Mouse (Mus musculus) adrenal gland, adult 8-10 months (tissue): ENCODE measurements around the gene Itga9. TPM values are rescaled to one million over a fixed set of nuclear protein-coding genes. Genes with fewer than 3 reads are reported as not detected.

ENCODE experiments used
- DNase-seq: peaks from one replicate; pipeline ENCODE4 v3.0.0; 2022
- total RNA-seq, 4 experiments: library from RNA; stranded (reverse); gene quantifications; 2 replicates each; pipeline ENCODE4 v1.2.4; 2022

Itga9 gene
- total RNA-seq, 4 experiments from 2014 or later = 64.9 to 75.4 (median 67.8) TPM

DNA sequence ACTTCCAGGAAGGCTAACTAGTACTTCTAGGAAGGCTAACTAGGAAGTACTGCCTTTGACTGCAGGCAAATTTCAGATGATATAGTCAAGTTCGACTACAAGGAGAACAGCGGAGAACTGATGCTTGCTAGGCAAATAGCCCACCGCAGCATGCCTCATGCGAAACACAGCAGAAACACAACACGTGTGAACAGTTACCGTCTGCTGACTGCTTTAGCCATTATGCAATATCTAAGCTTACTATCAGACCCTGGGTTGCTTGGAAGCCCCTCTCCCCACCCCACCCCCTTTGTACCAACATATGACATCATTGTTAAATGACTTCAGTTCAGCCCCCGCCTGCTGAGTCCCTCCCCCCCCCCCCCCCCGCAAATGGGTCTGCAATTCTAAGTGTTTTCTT is 123.7 kb downstream of the Itga9 start:
- DNase-seq = no peak

DNA sequence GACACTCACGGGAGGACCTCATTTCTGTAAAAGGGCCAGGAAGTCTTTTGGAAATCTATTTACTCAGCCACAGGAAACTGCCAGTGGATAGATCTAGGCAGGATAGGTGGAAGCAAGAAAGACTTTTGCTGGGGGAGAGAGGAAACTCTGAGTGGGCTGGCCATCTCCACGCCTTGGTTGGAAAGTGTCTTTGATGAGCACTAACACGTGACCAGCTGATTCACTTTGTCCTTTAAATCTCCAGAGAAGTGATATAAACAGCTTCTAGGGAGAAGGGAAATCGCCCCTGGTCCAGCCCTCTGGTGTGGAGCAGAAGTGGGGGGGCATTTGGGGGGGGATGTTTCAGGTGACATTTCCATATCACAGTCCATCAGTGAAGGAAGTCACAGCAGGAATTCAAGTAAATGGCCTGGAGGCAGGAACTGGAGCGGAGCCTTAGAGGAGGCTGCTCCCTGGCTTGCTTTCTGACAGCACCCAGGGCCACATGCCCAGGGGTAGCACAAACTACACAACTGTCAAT is 124.4 kb downstream of the Itga9 start:
- no peak for DNase-seq

DNA sequence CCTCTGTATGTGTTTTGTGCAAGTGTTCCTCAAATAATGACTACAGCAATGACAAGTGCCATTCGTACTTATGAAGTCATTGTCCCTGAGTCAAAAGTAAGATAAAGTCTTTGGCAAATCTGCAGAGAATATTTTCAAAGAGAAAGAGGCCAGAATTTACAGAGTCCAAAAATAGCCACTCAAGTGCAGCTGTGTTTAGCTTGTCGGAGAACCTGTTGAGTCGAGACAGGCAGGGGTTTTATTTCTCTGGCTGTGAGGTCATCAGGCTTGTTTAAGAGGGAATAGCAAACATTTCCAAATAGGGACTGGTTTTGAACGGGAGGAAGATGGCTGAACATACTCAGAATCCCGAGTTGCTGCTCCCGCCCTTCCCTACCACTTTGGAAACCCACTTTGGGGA is 125.2 kb downstream of the Itga9 start:
- no peak for DNase-seq

DNA sequence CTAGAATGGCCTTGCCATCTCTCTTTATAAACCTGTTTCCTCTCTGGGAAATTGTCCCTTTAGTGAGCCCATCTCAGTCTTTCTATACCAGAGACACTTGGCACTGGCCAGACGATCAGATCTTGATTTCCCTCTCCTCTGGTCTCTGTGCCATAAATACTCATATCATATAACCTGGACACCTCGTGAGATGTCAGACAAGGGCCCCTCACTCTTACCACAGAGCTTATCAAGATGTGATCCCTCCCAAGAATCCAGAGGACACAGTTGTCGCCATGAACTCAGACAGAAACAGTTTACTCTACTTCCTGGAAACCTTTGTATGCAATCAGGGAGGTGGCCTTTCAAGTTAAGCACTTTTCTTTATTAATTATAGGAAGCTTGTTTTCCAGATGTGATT is 127.1 kb downstream of the Itga9 start:
- no peak for DNase-seq

GRCm38 (mm10) chr9:118737124-118737523 is 130.6 kb downstream of the Itga9 start:
- no peak for DNase-seq

DNA sequence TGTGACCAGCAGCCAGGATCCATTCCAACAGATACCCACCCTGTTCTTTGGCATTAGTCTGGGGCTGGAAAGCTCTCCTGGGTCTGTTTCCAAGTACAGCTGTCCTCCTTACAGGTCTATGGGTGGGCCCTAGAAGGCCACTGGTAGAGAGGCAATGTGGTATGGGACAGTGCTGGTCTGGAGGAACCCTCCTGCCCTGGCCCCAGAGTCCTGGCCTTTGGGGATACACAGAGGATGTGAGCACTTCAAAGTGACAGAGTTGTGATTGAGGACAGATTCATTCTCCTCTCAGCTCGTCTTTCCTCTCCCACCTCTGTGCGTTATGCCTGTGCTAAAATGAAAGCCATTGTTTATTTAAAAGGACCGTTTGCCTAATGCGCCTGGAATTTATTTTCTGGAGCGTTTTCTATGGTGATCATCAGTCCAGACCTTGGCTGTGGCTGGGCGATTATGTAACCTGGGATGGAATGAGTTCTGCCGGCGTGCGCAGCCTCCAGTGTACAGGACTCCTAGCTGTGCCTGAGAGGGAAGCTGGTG is 131.2 kb downstream of the Itga9 start:
- DNase-seq = peak; percentile 86

- DNase-seq = no peak
Measured at GRCm38 (mm10) chr9:118738311-118738710, 131.8 kb downstream of the Itga9 start.

DNA sequence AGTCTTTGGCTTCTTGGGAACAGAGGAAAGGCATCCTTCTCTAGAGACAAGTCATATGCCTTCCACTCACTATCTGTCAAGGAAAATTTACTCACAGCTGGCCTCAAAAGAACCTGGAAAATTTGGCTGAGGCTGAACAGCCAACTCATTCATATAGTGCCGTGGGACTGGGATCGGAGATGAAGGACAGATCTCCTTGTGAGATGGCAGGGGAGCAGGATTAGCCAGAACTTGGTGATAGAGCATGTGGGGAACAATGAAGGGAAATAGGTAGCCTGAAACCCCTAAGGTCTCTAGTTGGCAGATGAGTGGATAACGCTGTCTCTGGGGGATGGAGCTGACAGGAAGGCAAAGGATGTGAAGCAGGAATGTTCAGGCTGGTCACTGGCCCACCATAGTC is 132.6 kb downstream of the Itga9 start:
- no peak for DNase-seq

DNA sequence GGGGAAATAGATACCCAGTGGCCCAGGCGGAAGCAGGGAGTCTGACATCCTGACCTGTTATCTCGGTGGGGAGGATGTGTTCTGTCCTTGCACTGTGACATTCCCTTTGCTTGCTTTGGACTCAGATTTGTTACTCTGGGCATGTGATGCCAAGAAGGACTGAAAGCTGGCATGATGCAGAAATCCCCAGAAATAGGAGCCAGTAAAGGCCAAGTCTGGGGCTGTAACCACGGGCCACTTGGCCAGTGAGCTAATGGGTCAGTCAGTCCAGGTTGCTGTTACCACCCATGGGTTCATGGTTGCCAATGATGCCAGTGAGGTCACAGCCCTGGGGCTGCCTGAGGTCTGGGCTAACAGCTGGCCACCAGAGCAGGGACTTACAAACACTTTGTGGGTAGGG is 133.2 kb downstream of the Itga9 start:
- peak; percentile 58 for DNase-seq

GRCm38 (mm10) chr9:118741268-118741667 is 134.8 kb downstream of the Itga9 start:
- DNase-seq = no peak

- DNase-seq = no peak
Measured at GRCm38 (mm10) chr9:118749335-118749949, 143.0 kb downstream of the Itga9 start.

GRCm38 (mm10) chr9:118750828-118751227 is 144.3 kb downstream of the Itga9 start:
- no peak for DNase-seq

DNA sequence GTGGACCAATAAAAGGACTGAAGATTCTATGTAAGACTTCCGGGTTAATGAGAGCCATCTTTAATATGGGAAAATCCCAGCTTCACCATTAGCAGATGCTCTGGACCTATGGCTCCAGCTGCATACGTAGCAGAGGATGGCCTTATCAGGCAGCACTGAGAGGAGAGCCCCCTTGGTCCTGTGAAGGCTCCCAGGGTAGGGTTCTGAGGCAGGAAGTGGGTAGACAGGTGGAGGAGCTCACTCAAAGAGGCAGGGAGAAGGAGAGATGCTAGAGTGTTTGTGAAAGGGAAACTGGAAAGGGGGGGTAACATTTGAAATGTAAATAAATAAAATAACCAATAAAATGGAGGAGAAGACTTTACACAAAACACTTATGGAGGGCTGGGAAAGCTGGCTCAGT is 145.9 kb downstream of the Itga9 start:
- no peak for DNase-seq

DNA sequence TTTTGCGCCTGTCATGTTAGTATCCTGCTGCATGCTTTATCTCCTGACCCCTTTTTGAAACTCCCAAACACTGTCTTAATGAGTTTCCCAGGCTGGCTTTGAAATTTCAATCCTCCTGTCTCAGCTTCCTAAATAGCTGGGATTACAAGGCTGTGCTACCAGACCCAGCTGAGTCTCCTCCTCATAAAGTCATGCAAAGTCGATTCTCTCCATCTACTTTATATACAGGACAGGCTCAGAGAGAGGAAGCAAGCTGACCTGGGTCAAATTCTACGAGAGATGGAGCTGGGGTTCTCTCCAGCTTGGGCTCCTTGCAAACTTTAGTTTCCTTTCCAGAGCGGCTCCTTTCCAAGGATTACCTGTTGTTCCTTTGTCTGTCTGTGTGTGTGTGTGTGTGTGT is 153.0 kb downstream of the Itga9 start:
- no peak for DNase-seq

DNA sequence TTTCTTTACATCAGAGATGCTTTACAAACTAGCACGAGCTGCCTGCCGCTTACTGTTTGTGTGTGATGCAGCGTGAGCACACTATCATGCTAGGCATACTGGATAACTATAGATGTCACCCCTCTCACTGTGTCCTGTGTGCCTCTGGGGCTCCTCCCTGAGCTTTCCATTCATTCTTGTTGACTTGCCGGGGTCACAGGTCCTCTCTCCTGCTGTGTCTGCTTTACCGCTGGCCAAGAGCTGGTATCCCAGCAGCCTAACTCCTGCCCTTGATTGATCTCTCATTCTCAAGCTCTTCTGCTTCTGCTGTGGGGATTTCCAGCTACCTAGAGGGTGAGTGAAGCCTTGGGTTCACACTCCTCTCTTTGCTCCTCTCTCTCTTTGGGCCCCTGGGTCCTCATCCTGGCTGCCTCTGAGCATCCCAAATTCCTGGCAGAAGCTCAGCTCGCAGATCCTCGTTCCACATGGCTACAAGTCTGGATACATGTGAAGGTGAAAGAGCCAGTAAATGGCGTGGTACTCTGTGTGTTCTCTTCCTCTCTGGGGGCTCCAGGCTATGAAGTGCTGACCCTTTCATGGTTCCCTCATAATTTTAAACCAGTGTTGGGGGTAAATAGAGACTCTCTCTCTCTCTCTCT is 155.6 kb downstream of the Itga9 start:
- no peak for DNase-seq

DNA sequence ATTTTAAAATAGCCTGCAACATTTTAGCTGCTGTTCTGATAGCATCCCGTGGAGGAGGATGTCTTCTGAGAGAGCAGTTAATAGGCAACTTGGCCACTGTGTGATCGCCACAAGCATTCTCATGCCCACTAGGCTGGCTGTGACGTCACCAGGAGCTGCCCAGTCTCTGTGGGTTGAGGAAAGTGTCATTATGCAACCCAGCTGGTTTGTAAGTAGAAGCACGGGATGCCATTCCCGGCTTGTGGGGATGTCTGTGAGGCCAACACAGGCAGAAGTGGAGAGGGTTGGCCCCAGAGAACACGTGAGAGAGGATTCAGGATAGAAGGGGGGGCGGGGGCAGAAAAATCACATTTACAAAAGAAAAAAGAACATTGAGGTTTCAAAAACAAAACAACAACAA is 156.3 kb downstream of the Itga9 start:
- no peak for DNase-seq

- no peak for DNase-seq
Measured at GRCm38 (mm10) chr9:118763203-118763602, 156.7 kb downstream of the Itga9 start.

- no peak for DNase-seq
Measured at GRCm38 (mm10) chr9:118763646-118764045, 157.2 kb downstream of the Itga9 start.

- DNase-seq = no peak
Measured at GRCm38 (mm10) chr9:118765059-118765458, 158.6 kb downstream of the Itga9 start.

DNA sequence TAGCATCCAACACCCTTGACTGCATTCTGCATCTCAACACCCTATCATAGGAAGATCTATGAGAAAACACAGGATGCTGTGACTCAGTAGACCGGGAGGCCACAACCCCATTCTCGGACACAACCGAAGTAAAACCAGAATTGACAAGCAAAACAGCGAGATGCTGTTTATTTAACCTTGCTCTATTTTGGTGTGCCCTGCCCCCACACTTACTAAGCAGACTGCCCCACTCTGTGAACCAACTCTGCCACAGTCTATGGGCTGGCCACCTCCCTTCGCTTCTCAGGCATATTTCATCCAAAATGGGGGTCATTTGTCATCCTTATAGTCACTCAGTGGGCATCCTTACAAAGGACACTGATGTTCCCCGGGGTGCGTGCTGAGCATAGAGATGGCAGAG is 160.5 kb downstream of the Itga9 start:
- DNase-seq = peak; percentile 43

DNA sequence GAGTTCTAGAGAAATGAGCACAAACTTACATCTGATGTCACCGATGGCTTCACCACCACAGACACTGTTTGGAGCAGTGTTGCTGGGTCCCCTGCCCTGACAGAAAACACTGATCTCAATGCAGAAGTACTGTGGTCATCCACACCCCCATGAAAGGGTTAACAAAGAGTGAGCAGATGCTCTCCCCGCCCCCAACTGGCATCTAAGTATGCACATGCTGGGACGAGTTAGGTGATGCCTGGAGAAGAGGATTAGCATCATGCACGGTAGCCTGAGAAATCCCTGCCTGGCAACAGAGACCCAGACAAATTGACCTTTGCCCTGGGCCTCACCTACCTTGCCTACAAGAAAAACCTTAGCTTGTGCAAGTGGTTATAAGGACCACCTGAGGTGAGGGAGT is 162.1 kb downstream of the Itga9 start:
- no peak for DNase-seq

DNA sequence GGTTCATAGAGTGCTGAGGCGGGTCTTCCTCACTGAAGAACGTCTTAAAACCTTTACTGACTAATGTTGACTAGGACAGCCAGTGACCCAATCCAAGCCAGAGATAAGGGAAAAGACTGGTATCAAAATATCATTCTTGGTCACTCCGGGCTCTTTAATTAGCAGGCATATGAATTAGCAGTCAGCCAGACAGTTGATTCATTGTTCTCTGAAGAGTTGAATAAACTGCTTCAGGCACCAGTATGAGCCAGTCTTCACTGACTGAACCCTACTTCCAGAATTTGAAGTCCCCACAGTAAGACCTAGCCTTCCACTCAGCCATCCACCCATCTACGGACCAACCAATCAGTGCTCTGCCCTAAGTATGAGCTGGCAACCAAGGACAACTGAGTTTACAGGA is 163.9 kb downstream of the Itga9 start:
- DNase-seq = no peak

DNA sequence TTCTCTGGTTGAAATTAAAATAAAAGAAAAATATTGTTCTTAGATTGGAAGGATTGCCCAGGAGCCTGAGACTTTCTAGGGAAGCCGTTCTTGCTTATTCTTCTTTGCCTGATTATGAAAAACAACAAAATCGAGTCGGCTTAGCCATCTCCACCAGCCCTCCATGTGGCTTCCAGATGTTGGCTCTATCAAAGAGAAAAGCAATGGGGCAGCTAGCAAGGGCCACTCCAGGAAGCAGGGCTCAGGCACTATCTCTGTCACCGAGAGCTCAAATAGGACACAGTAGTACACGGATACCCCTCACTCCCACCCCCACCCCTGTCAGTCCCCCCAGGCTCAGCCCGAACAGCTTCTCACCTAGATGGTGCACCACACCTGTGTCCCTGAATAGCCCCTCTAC is 168.2 kb downstream of the Itga9 start:
- DNase-seq = no peak

DNA sequence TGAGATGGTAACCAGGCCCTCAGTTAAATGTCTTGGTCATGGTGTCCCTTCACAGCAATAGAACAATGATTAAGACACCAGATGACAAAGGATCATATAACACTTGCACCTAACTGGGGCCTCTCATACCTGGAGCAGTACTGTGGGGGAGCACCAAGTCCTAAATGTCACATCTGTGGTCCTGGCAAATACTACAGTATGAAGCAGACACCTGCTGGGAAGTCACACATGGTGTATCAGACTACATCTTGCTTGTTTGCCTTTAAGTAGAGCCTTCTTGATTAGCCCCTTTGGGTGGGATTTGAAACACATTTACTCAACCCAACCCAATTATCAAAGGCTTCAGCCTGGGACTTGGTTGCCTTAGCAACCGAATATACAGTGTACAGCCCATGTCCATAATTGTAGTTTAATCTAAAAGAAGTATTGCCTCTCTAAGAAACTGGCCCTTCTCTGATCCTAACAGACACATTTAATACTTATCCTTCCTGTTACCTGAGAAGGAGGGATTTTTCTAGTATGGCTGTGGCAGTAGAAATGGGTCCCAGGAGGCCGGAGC is 170.5 kb downstream of the Itga9 start:
- DNase-seq = no peak
